Mouse (Mus musculus) gonadal fat pad, adult 2 months (tissue): Measurements from ENCODE around the gene Med12. TPM values are rescaled to one million over a fixed set of nuclear protein-coding genes. Genes with fewer than 3 reads are reported as not detected.
"Not testable (repeated sequence)": the region's sequence is repeated elsewhere in the genome, so short reads cannot be mapped to it uniquely, and the experiment has no call there.

ENCODE experiments used
- DNase-seq: peaks from one replicate; pipeline ENCODE4 v3.0.0-alpha.2; 2012; ENCODE audit warnings: low read depth
- polyA plus RNA-seq: library from polyadenylated mRNA; depleted of rRNA; stranded (reverse); fragments of >200 nt; gene quantifications from 2 replicates; pipeline ENCODE4 v1.2.3, GENCODE M21; 2012

The Med12 gene
- polyA plus RNA-seq, 1 experiment, result 67.4 TPM

DNA sequence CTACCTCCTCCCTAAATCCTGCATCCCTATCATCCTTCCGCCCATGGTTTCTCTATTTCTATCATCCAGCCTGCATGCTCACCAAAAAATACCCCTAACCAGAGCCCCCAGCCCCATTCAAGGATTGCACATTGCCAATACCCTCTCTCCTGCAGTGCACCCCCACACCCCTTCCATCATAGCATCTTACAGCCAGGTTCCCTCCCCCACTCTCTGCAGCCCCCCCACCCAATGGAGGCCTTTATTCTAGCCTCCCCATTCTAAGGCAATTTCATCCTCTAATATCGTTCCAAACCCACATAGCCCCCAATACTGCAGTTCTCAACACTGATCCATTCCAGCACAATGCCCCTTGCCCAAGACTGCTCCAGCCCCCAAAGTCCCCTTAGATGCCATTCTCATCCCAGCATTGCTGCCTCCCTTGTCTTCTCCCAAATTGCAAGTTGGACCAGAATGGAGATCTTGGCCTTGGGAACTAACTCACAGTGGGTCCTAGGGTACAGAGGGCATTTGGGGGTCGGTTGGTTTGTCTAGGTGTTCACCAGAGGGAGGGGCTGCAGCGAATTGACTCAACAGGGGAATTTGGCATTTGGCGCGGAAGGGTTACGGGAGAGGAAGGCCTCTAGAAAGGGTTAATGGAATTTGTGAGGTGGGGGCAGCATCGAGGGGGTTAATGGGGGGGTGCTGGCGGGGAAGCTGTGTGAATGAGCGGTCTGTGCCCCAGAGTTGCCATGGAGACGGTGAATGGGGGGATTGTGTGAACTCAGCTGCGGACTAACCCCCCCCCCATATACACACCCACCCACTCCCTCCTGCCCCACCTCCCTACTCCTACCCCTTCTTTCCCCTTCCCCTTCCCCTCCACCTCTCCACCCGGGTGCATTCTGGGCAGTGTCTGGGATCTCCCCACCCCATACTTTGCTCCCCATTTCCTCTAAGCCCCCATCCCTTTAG is 25.9 kb downstream of the Med12 start:
- DNase-seq, result no peak

DNA sequence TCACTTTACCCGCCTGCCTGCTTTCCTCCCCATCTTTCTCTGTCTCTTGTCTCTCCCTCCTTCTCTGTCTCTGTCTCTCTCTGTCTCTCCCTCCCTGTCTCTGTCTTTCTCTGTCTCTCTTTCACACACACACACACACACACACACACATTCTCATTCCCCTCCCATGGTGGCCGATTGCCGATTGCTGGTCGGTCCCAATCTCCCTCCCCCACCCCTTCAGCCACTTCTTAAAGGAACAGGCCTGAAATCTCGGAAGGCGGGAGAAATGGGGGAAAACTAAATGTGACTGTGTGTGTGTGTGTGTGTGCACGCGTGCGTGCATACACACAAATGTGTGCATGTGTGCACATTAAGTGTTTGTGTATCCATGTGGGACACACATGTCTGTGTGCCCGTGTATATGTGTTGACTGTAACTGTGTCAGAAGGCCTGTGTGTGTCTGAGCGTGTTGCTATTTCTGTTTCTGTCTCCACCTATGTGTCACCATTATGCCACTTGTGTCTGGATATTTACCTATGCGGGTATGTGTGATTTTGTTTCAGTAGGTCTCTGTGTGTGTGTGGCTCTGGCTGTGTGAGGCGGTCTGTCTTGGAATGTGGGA is 26.7 kb downstream of the Med12 start:
- DNase-seq, result no peak

GRCm38 (mm10) chrX:101301654-101302053 is 27.8 kb downstream of the Med12 start:
- no peak for DNase-seq

DNA sequence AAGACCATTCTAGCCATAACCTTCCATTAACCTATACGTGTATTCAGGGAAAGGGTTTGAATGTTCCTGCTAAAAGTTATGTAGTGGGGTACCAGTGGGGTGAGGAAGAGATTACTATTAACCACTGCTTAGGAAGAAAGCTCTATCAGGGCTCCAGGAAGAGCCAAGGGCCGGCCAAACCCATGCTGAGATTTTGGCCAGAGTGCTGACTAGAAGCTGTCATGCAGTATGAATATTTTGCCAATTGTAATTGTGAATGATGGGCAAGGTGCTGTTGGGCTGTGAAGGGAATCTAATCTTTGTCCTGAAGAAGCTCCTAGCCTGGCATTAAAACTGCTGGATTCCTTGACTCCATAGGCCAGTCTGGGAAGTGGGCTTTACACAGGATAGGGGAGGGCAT is 30.8 kb downstream of the Med12 start:
- DNase-seq, result no peak

DNA sequence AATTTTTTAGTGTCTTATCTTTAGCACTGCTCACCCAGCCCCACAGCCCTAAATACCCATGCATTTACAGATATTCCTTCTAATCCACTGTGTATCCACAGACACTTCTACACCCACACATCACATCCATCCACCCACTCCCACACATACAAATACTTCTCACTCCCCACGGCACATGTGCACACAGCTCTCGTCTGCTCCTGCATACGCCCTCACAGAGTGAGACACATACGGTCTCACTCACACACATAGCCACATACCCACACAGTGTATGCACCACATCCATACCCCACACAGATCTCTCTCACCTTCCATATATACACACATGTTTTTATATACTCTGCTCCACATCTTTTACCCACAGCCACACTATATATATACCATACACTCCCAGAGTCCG is 35.5 kb downstream of the Med12 start:
- DNase-seq, result no peak

GRCm38 (mm10) chrX:101313625-101314359 is 40.0 kb downstream of the Med12 start:
- DNase-seq, result no peak

GRCm38 (mm10) chrX:101319775-101320174 is 45.9 kb downstream of the Med12 start:
- no peak for DNase-seq

GRCm38 (mm10) chrX:101325989-101326899 is 52.4 kb downstream of the Med12 start:
- no peak for DNase-seq

- DNase-seq, result no peak
These were observed 55.7 kb downstream of the Med12 start for GRCm38 (mm10) chrX:101329372-101330028.

DNA sequence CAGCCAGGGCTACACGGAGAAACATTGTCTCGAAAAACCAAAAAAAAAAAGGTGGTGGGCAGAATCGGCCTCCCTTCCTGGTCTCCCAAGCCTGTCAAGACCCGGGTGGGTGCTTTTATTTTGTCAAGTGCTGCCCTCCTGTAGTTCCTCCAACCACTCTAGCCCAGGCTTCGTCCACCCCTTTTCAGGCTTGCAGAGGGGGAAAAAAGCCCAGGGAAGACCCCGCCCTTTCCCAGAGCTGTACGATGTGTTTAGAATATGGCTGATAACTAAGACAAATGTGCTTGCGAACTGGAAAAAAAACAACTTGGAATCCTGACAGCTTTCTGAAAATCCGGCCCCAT is 58.2 kb downstream of the Med12 start:
- no peak for DNase-seq

GRCm38 (mm10) chrX:101332375-101333211 is 58.8 kb downstream of the Med12 start:
- DNase-seq, result peak; percentile 70

GRCm38 (mm10) chrX:101334606-101335005 is 60.8 kb downstream of the Med12 start:
- no peak for DNase-seq

DNA sequence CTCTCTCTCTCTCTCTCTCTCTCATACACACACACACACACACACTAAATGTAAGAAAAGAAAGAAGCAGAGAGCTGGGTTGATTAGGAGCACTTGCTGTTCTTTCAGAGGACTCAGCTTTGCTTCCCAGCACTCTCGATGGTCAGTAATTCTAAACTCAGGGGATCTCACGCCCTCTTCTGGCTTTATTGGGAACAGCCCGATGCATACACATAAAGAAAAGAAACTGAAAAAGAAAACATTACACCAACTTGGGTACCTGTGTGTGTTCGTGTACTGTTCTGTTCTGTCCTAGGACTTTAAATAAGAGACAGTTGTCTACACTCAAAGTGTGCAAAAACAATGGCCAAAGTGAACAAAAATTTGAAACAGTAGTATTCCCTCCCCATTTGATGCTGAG is 64.8 kb downstream of the Med12 start:
- DNase-seq, result no peak

GRCm38 (mm10) chrX:101342837-101343236 is 69.0 kb downstream of the Med12 start:
- not testable (repeated sequence) for DNase-seq

DNA sequence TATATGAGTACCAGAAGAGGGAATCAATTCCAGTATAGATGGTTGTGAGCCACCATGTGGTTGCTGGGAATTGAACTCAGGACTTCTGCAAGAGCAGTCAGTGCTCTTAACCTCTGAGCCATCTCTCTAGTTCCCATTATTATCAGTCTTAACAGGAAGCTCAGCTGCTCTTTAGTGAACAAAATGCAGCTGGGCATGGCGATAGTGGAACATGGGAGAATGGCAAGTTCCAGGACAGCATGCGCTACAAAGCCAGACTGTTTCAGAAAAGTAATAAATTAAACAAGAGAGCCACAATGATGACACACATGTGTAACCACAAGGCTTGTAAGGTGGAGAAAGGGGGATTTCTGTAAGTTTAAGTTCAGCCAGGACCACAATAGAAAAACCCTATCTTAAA is 71.6 kb downstream of the Med12 start:
- DNase-seq, result no peak

DNA sequence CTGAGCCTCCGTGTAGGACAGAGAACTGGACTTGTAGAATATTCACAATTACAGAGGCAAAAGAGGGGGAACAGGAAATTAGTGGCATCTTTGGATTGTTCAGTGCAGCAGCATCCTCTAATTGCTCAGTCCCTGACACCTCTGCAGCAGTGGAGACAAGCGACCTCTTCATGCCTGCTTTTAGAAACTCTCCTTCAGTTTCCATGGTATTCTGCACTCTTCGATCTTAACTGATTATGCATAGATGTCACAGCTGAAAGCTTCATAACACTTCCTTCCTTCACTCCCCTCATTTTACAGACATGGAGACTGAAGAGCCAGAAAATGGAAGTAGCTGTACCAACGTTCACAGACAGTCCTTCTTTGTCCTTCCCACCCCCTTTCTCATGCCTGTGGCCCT is 72.6 kb downstream of the Med12 start:
- no peak for DNase-seq
